Mouse (Mus musculus) liver, embryonic 11.5 days (tissue): ENCODE measurements at regions not wholly inside any gene's neighbourhood (a gene's known extent, or its start where the extent isn't known, plus 50 kb on each side); places are given as distances from the start of the nearest gene placed in this dataset.
"Not testable (repeated sequence)": the region's sequence is repeated elsewhere in the genome, so short reads cannot be mapped to it uniquely, and the experiment has no call there.

Experiments
- ATAC-seq: fragments of 200-750 bp; cut with Nextera tagmentation; replicated peaks from 2 replicates; pipeline ENCODE4 v1.8.0; 2017; ENCODE audit warnings: moderate number of reproducible peaks, mild to moderate bottlenecking, moderate TSS enrichment, moderate library complexity; ENCODE audit not compliant: low FRiP score
- DNase-seq: peaks from one replicate; pipeline ENCODE4 v3.0.0-alpha.2; 2017; ENCODE audit warnings: low spot score
- H3K27ac ChIP-seq: fragments of 300-500 bp; sonication (generic); 2 replicates; pipeline ENCODE4 v1.5.1; 2014; ENCODE audit warnings: mild to moderate bottlenecking, low read depth, low read length, control low read depth
- H3K27me3 ChIP-seq: fragments of 300-500 bp; sonication (generic); replicated peaks from 2 replicates; pipeline ENCODE4 v1.6.1; 2014; ENCODE audit warnings: low read length, mixed read lengths; ENCODE audit not compliant: control insufficient read depth, insufficient read depth
- H3K36me3 ChIP-seq: fragments of 300-500 bp; sonication (generic); 2 replicates; pipeline ENCODE4 v1.6.1; 2014; ENCODE audit warnings: mild to moderate bottlenecking, low read length, moderate library complexity, mixed read lengths; ENCODE audit not compliant: control insufficient read depth, insufficient read depth
- H3K4me1 ChIP-seq: fragments of 300-500 bp; sonication (generic); replicated peaks from 2 replicates; pipeline ENCODE4 v1.6.1; 2014; ENCODE audit warnings: low read length, mixed read lengths; ENCODE audit not compliant: control insufficient read depth, insufficient read depth
- H3K4me2 ChIP-seq: fragments of 300-500 bp; sonication (generic); 2 replicates; pipeline ENCODE4 v1.6.1; 2014; ENCODE audit warnings: mild to moderate bottlenecking, control low read depth, moderate library complexity
- H3K4me3 ChIP-seq: fragments of 300-500 bp; sonication (generic); 2 replicates; pipeline ENCODE4 v1.5.1; 2014; ENCODE audit warnings: low read depth, low read length, control low read depth
- H3K9ac ChIP-seq: fragments of 300-500 bp; sonication (generic); 2 replicates; pipeline ENCODE4 v1.6.1; 2014; ENCODE audit warnings: low read depth, low read length, control low read depth
- H3K9me3 ChIP-seq: fragments of 300-500 bp; sonication (generic); 2 replicates; pipeline ENCODE4 v1.6.1; 2016; ENCODE audit warnings: low read length, inconsistent platforms, mixed read lengths; ENCODE audit not compliant: control insufficient read depth
- WGBS: fragments of 180-500 bp; shearing (Covaris S2); extraction: QIAGEN DNeasy Blood & Tissue Kit; methylation state at CpG from one replicate; pipeline ENCODE4 v1.1.7; 2014; 5-methylcytosine and 5-hydroxymethylcytosine counted together

DNA sequence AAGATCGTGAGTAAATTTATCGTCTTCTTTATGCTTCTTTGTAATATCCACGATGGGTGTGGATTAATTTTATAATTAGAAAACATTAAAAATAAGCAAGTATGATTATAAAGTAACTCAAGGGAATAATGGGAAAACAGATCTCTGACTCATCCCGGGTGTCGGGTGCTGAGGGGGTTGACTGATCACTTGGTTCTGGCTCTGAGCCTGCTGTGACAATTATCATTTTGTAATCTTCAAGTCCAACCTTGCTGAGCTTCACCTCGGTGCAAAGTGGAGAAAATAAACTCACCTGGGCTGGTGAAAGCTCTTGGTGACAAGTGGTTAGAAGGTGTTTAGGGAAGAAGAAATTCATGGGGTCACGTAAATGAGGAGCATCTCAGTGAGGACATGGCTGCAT is 390.6 kb upstream of the Cdh5 start:
- not testable (repeated sequence) for DNase-seq, H3K4me2 ChIP-seq

DNA sequence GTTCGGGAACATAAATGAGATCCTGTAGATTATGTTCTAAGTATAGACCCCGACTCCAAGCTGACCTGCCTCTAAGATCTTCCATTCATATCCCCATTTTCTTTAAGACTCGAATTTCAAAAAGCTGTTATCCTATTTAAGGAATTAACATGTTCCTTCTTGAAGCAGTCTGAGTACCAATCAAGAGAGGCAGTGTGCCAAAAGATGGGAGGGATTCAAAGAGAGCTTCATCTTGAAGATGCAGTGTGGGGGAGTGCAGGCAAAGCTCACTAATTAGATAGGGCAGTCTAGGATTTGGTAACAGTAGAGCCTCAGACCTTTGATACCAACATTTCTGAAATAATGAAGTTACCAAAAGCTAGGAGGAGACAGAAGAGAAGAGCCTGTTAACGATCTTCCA is 383.7 kb upstream of the Cdh5 start:
- 66% methylated on average over 4 of the region's 4 CpGs for WGBS
- no peak overlapping the region for H3K27ac ChIP-seq
- ATAC-seq: no peak
- H3K27me3 ChIP-seq: no peaks in the 10 kb centered on the region
- no peaks in the 10 kb centered on the region for H3K9me3 ChIP-seq
- no peak overlapping the region for H3K4me3 ChIP-seq
- no peak for DNase-seq
- H3K36me3 ChIP-seq: no peaks in the 10 kb centered on the region
- no peaks in the 10 kb centered on the region for H3K4me1 ChIP-seq
- no peak overlapping the region for H3K4me2 ChIP-seq
- no peak overlapping the region for H3K9ac ChIP-seq

More for the DNA sequence above, 390.6 kb upstream of the Cdh5 start:
- not testable (repeated sequence) for H3K9me3 ChIP-seq, H3K4me1 ChIP-seq, H3K9ac ChIP-seq, H3K4me3 ChIP-seq, ATAC-seq, H3K27ac ChIP-seq, H3K36me3 ChIP-seq, H3K27me3 ChIP-seq
- WGBS: 83% methylated on average over 7 of the region's 7 CpGs

DNA sequence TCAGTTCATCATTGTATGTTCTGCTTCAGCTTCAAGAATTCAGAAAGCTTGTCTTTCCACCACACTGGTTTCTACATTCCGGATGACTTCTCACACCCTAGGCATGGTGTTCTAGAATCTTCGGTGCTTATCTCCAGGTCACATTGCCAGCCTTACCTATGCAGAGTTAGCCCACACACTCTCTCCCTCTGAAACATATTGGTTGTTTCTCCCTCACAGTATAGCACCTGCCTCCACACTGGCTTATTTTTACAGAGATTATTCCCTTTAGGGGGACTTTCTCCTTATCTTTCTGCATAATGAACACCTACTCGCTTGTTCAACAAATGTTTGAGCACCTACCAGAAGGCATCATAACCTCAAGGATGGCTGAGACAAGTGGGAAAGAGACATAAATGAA is 368.0 kb upstream of the Cdh5 start:
- H3K4me2 ChIP-seq: no peak overlapping the region
- no peaks in the 10 kb centered on the region for H3K9me3 ChIP-seq
- 83% methylated on average over 3 of the region's 3 CpGs for WGBS
- H3K27ac ChIP-seq: no peak overlapping the region
- no peak overlapping the region for H3K4me3 ChIP-seq
- DNase-seq (no peak), ATAC-seq (no peak)
- H3K9ac ChIP-seq: no peak overlapping the region
- H3K4me1 ChIP-seq: no peaks in the 10 kb centered on the region
- no peaks in the 10 kb centered on the region for H3K27me3 ChIP-seq
- H3K36me3 ChIP-seq: no peaks in the 10 kb centered on the region

DNA sequence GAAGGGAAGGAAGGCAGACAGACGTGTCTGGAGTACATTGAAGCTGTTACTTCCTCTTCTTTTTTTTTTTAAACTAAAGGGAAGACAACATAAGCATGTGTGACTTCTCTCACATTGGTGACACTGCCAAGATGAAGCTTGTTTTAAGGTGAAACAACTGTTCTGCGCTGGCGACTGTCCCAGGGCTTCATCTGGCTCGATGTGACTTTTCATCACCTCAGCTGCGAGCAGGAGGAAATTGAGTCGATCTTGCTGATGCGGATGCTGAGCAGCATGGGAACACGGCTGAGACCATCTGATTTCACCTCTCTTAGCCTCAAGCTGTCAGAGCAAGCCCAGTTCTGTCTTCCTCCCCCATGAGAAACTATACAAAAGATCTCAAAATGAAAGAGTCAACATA is 363.1 kb upstream of the Cdh5 start:
- WGBS: 66% methylated on average over 8 of the region's 8 CpGs
- H3K4me3 ChIP-seq: no peak overlapping the region
- no peak overlapping the region for H3K4me2 ChIP-seq
- H3K27ac ChIP-seq: no peak overlapping the region
- no peak overlapping the region for H3K9ac ChIP-seq
- no peak for DNase-seq
- H3K27me3 ChIP-seq: no peaks in the 10 kb centered on the region
- H3K9me3 ChIP-seq: no peaks in the 10 kb centered on the region
- H3K36me3 ChIP-seq: no peaks in the 10 kb centered on the region
- ATAC-seq: no peak
- H3K4me1 ChIP-seq: no peaks in the 10 kb centered on the region

DNA sequence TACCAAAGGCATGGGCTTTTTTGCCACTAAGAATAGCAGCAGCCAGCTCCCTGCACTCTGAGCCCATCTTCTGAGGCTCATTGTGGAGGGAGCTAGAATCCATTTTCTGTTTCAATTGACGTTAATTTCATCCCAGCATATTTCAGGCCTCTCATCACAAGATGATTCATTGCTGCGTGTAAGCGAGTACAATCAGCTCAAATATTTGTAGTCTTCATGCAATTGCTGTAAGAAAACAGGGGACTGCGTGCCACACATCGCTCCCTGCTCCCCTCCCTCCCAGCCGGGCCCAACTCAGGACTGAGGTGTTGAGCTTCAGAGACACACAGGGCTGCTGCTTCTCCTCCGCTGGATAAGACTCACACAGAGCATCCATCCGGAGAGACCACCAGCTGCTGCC is 360.0 kb upstream of the Cdh5 start:
- Histone ChIP-seq H3K9ac (no peak overlapping the region), H3K27me3 (no peaks in the 10 kb centered on the region), H3K36me3 (no peaks in the 10 kb centered on the region), H3K9me3 (no peaks in the 10 kb centered on the region), H3K4me2 (no peak overlapping the region), H3K4me3 (no peak overlapping the region), H3K4me1 (no peaks in the 10 kb centered on the region), H3K27ac (no peak overlapping the region)
- 72% methylated on average over 8 of the region's 8 CpGs for WGBS
- no peak for ATAC-seq
- DNase-seq: no peak

DNA sequence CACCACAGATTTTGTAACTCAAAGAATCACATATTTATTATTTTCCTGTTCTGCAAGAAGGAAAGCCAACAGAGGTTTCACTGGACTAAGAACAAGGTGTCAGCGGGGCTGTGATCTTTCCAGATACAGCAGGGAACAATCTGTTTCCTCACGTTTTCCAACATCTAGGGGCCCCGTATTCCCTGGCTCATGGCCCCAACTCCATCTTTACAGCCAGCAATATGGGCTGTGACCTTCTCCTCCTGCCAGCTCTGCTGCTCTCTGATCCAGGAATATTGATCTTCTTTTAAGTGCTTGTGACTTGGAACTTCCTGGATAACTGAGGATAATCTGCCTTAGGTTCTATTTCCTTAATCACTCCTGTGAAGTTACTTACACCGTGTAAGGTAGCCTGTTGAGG is 352.7 kb upstream of the Cdh5 start:
- Histone ChIP-seq H3K9ac (no peak overlapping the region), H3K4me3 (no peak overlapping the region), H3K36me3 (no peaks in the 10 kb centered on the region), H3K4me2 (no peak overlapping the region), H3K4me1 (no peaks in the 10 kb centered on the region), H3K27ac (no peak overlapping the region), H3K9me3 (no peaks in the 10 kb centered on the region), H3K27me3 (no peaks in the 10 kb centered on the region)
- DNase-seq (no peak), ATAC-seq (no peak)
- 78% methylated on average over 4 of the region's 4 CpGs for WGBS

DNA sequence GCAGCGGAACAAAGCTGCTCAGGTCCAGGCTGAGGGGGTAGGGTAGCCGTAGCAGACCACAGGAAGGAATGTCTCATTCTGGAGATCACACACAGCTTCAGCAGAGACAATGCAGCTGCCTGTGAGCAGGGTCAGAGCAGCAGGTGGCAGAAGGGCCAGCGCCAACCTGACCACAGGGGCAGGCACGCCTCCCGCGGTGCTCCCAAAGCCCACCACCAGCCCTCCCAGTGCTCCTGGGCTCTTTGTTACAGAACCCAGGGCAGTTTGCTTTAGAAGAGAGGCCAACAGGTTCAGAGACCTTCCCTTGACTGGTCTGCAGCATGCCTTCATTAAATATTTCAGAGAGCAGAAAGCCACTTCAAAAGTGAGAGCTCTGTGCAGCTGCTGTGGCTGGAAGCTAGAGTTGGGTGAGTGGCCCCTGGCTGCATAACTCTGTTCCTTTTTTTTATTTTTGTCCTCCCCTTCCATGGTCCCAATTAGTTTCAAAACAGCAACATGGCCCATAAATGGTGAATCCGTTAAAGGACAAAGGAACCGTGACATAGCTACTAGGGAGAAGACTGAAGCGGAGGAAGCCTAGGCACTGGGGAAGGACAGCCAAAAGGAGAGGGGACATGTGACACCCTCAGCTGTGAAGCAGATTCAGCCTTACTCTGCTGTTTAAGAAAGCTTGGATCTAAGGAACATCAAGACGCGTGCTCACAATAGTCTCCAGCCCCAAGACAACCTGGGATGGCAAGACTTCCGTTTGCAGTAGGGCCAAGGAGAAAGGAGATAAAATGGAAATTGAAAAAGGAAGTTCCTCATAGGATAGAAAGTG is 350.9 kb upstream of the Cdh5 start:
- 48% methylated on average over 12 of the region's 12 CpGs for WGBS
- no peaks in the 10 kb centered on the region for H3K9me3 ChIP-seq
- no peak for ATAC-seq
- no peaks in the 10 kb centered on the region for H3K4me1 ChIP-seq
- H3K36me3 ChIP-seq: no peaks in the 10 kb centered on the region
- DNase-seq: no peak
- H3K4me2 ChIP-seq: no peak overlapping the region
- no peak overlapping the region for H3K27ac ChIP-seq
- no peak overlapping the region for H3K9ac ChIP-seq
- H3K4me3 ChIP-seq: no peak overlapping the region
- no peaks in the 10 kb centered on the region for H3K27me3 ChIP-seq

DNA sequence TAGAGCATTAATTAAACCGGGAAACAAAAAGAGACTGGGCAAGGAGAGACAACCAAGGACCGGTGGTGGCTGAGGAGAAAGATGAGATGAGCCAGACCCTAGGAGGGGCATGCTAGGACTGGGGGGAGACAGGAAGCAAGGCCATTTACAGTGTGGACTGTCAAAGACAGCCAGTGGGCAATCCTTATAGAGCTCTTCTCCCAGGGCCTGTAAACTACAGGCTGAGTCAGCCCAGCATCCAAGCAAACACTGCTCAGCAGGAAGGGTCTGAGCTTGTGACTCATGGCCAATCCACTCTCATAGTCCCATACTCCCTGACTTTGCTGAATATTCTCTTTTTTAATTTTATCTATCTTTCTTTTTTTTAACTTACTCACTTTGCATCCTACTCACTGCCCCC is 350.3 kb upstream of the Cdh5 start:
- no peak; the same call in 1 of the 2 replicates for ATAC-seq
- DNase-seq: no peak
- no peaks in the 10 kb centered on the region for H3K36me3 ChIP-seq
- H3K4me2 ChIP-seq: no peak overlapping the region
- no peaks in the 10 kb centered on the region for H3K9me3 ChIP-seq
- no peaks in the 10 kb centered on the region for H3K4me1 ChIP-seq
- H3K9ac ChIP-seq: no peak overlapping the region
- no peak overlapping the region for H3K4me3 ChIP-seq
- H3K27ac ChIP-seq: no peak overlapping the region
- WGBS: 73% methylated on average over 2 of the region's 2 CpGs
- no peaks in the 10 kb centered on the region for H3K27me3 ChIP-seq

DNA sequence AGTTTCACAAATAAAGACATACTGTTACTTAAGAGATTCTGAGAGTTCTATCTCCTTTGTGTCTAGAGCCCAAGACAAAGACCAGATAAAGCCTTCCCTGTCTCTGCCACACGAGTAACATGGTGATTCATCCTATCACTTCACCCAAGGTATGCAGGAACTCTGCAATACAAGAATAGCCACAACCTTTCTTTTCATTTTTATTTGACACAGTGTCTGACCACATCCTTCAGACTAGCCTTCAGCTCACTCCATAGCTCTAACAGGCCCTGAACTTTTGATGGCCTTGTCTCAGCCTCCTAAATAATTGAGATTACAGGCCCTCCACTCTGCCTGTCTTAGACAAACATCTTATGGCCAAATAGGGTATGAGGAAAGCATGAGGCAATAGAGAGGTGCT is 337.6 kb upstream of the Cdh5 start:
- whole genome bisulfite sequencing: 56% methylated on average over 1 of the region's 1 CpGs
- ATAC-seq: no peak
- no peaks in the 10 kb centered on the region for H3K27me3 ChIP-seq

More for the DNA sequence above, 337.6 kb upstream of the Cdh5 start:
- DNase-seq: no peak
- Histone ChIP-seq H3K4me3 (no peak overlapping the region), H3K9ac (no peak overlapping the region), H3K27ac (no peak overlapping the region), H3K9me3 (no peaks in the 10 kb centered on the region), H3K4me2 (no peak overlapping the region), H3K36me3 (no peaks in the 10 kb centered on the region), H3K4me1 (no peaks in the 10 kb centered on the region)
